Mouse (Mus musculus) kidney, adult 18-20 months (tissue): ENCODE measurements around the gene Rnf126.

Experiments used
- DNase-seq: peaks from one replicate; pipeline ENCODE4 v3.0.0; 2021

Gene Rnf126

GRCm38 (mm10) chr10:79728323-79729249 is 38.2 kb downstream of the Rnf126 start:
- no peak for DNase-seq

- DNase-seq = peak; percentile 67
Observed at GRCm38 (mm10) chr10:79726090-79726489, 40.7 kb downstream of the Rnf126 start.

- no peak for DNase-seq
Observed at GRCm38 (mm10) chr10:79723692-79724091, 43.1 kb downstream of the Rnf126 start.

GRCm38 (mm10) chr10:79723047-79723446 is 43.7 kb downstream of the Rnf126 start:
- DNase-seq = no peak

DNA sequence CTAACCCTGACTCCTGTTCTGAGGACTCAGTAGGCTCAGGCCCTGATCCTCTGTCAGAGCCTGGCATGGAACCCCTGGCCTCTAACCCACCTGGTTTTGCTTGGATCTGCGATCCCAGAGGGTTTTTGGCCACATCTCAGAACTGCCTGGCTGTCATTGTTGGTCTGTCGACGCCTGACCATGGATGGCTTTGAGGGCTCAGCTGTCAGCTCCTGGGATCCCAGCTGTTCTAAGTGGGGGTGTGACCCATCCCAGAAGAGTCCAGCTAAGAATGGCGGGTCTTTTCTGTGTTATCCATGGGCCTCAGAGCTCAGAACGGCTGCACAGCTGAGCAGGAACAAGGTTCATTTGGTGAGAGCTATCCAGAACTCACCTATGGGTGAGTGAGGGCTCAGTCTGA is 45.7 kb downstream of the Rnf126 start:
- no peak for DNase-seq

- peak; percentile 78 for DNase-seq
Observed at GRCm38 (mm10) chr10:79717640-79718357, 49.0 kb downstream of the Rnf126 start.

DNA sequence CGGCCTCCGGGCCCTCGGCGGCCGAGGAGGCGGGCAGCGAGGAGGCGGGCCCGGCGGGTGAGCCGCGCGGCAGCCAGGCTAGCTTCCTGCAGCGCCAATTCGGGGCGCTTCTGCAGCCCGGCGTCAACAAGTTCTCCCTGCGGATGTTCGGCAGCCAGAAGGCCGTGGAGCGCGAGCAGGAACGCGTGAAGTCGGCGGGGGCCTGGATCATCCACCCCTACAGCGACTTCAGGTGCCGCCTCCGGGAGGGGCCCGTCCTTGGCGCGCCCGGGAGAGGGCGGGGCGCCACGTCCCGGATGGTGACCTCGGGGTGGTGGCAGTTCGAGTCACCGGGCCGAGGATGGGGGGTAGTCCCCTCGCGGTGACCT is 49.8 kb downstream of the Rnf126 start:
- no peak for DNase-seq

GRCm38 (mm10) chr10:79716254-79716987 is 50.3 kb downstream of the Rnf126 start, which contains the start of gene Hcn2:
Gene Hcn2, plus strand, starts transcription at chr10:79716634.
- DNase-seq = no peak

DNA sequence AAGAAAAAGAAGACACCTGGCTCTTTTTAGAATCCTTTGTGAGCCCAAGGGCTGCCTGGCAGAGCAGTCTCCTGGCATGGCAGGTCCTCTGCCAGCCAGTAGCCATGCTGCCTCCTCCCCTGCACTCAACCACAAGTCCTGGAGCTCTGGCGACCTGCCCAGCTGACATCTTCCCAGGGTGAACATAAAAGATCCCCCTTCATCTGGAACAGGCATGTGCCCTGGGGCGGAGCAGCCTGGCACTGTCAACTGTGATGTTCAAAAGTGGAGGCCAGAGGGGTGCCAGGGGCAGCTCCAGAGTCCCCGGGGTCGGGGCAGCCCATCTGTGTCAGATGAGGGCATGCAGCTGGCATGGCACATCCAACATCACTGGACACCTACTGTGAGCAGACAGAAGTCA is 51.8 kb downstream of the Rnf126 start:
- no peak for DNase-seq

DNA sequence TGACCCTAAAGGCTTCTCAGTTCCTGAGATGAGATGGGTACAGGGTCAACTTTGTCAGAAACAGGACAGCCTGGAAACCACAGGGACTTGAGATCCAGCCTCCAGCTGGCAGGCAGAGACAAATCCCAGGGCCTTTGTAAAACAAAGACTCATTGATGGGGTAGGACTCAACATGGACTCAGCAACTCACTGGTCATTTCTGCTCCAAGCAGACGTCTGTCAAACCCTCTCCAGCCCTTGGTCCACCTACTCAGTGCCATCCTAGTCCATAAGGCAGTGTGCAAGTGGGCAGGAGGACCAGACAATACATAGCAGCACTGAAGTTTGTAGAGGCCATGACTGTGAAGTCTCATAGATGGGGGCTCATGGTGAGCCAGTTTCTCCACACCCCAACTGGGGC is 53.6 kb downstream of the Rnf126 start:
- DNase-seq = no peak

GRCm38 (mm10) chr10:79712499-79713126 is 54.1 kb downstream of the Rnf126 start:
- peak; percentile 79 for DNase-seq

- DNase-seq = no peak
Observed at GRCm38 (mm10) chr10:79712029-79712428, 54.7 kb downstream of the Rnf126 start.

DNA sequence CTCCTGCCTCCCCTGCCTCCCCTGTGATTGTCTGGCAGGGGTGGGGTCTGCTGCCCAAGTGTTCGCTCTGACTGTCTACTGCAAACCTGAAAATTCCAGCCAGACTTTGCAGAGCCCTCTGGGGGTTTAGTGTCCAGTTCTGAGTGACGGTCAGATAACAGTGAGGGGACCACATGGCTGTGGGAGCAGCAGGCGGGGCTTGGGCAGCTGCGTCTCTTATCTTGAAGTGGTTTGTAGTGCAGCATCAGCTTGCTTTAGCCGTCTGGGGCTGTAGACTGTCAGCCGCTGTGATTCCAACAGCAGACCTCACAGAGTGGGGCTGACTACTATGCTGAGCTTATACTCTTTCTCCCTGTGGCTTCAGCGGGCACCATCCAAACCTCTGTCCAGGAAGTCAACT is 57.4 kb downstream of the Rnf126 start:
- no peak for DNase-seq

DNA sequence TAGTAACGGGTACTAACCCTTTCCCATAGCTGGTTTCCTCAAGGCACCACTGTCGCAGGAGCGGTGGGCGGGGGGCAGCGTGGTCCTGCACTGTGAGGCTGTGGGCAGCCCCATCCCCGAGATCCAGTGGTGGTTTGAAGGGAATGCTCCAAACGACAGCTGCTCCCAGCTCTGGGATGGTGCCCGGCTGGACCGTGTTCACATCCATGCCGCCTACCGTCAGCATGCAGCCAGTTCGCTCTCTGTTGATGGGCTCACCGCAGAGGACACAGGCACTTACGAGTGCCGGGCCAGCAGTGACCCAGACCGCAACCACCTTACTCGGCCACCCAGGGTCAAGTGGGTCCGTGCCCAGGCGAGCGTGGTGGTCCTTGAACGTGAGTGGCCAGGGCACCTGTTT is 58.1 kb downstream of the Rnf126 start:
- DNase-seq = no peak
